Mouse (Mus musculus) neural tube, embryonic 14.5 days (tissue): ENCODE measurements around the gene 0610012G03Rik. TPM values are rescaled to one million over a fixed set of nuclear protein-coding genes. Genes with fewer than 3 reads are reported as not detected.

ENCODE experiments used
- ATAC-seq: fragments of 200-750 bp; cut with Nextera tagmentation; 2 replicates; pipeline ENCODE4 v1.8.0; 2017; ENCODE audit warnings: low read depth, mild to moderate bottlenecking, moderate TSS enrichment, moderate library complexity
- H3K27ac ChIP-seq: fragments of 300-500 bp; sonication (generic); 2 replicates; pipeline ENCODE4 v1.5.1; 2014; ENCODE audit warnings: low read depth, mild to moderate bottlenecking, control low read depth, low read length, moderate library complexity, mixed read lengths
- H3K27me3 ChIP-seq: fragments of 300-500 bp; sonication (generic); 2 replicates; pipeline ENCODE4 v1.6.1; 2014; ENCODE audit warnings: low read length; ENCODE audit not compliant: control insufficient read depth, insufficient read depth
- H3K36me3 ChIP-seq: fragments of 300-500 bp; sonication (generic); 2 replicates; pipeline ENCODE4 v1.6.1; 2014; ENCODE audit warnings: low read length, mixed read lengths; ENCODE audit not compliant: control insufficient read depth, insufficient read depth
- H3K4me1 ChIP-seq: fragments of 300-500 bp; sonication (generic); 2 replicates; pipeline ENCODE4 v1.6.1; 2014; ENCODE audit warnings: low read length; ENCODE audit not compliant: control insufficient read depth, insufficient read depth
- H3K4me2 ChIP-seq: fragments of 300-500 bp; sonication (generic); 2 replicates; pipeline ENCODE4 v1.6.1; 2014; ENCODE audit warnings: mild to moderate bottlenecking, low read depth, low read length, control low read depth
- H3K4me3 ChIP-seq: fragments of 300-500 bp; sonication (generic); 2 replicates; pipeline ENCODE4 v1.5.1; 2014; ENCODE audit warnings: low read depth, low read length, control low read depth, mixed read lengths
- H3K9ac ChIP-seq: fragments of 300-500 bp; sonication (generic); replicated peaks from 2 replicates; pipeline ENCODE4 v1.6.1; 2014; ENCODE audit warnings: low read depth, mild to moderate bottlenecking, control low read depth, low read length, mixed read lengths
- H3K9me3 ChIP-seq: fragments of 300-500 bp; sonication (generic); 2 replicates; pipeline ENCODE4 v1.6.1; 2016; ENCODE audit warnings: low read length; ENCODE audit not compliant: control insufficient read depth
- WGBS: fragments of 180-500 bp; shearing (Covaris S2); extraction: QIAGEN DNeasy Blood & Tissue Kit; methylation state at CpG from one replicate; pipeline ENCODE4 v1.1.7; 2014; 5-methylcytosine and 5-hydroxymethylcytosine counted together
- polyA plus RNA-seq: library from polyadenylated mRNA; unstranded; fragments of >200 nt; fragmentation: Nextera tagmentation; extraction: Ambion mirVana; gene quantifications from 2 replicates; pipeline ENCODE4 v1.2.1, GENCODE M21; 2014

0610012G03Rik gene
- polyA plus RNA-seq, 1 experiment from 2014 or later, result 124 TPM

- H3K4me1 ChIP-seq, result no peaks in the 10 kb centered on the region
- H3K27ac ChIP-seq, result no peak overlapping the region
- H3K9me3 ChIP-seq, result no peaks in the 10 kb centered on the region
- no peak overlapping the region for H3K4me2 ChIP-seq
- H3K36me3 ChIP-seq, result no peaks in the 10 kb centered on the region
- 86% methylated on average over 6 of the region's 6 CpGs for WGBS
- no peaks in the 10 kb centered on the region for H3K27me3 ChIP-seq
- H3K4me3 ChIP-seq, result no peak overlapping the region
- no peak for ATAC-seq
- no peak overlapping the region for H3K9ac ChIP-seq
These were observed 22.2 kb downstream of the 0610012G03Rik start for GRCm38 (mm10) chr16:31926091-31926490.

GRCm38 (mm10) chr16:31924368-31924767 is 23.9 kb downstream of the 0610012G03Rik start:
- ATAC-seq, result no peak
- Histone ChIP-seq H3K27ac (no peak overlapping the region), H3K4me2 (no peak overlapping the region), H3K4me3 (no peak overlapping the region), H3K36me3 (no peaks in the 10 kb centered on the region), H3K27me3 (no peaks in the 10 kb centered on the region), H3K9me3 (no peaks in the 10 kb centered on the region), H3K4me1 (no peaks in the 10 kb centered on the region), H3K9ac (no peak overlapping the region)
- WGBS, result 87% methylated on average over 6 of the region's 6 CpGs

GRCm38 (mm10) chr16:31918248-31918724 is 30.0 kb downstream of the 0610012G03Rik start:
- H3K9ac ChIP-seq, result peak overlapping the region; percentile 37; the same call in 1 of the 2 replicates

GRCm38 (mm10) chr16:31917776-31918175 is 30.5 kb downstream of the 0610012G03Rik start:
- Histone ChIP-seq H3K27ac (no peak overlapping the region), H3K9ac (0 out of 2 replicates have a peak overlapping the region, but pooled peaks have one; percentile 37), H3K4me3 (no peak overlapping the region), H3K4me1 (no peaks in the 10 kb centered on the region), H3K27me3 (no peaks in the 10 kb centered on the region), H3K9me3 (no peaks in the 10 kb centered on the region), H3K36me3 (no peaks in the 10 kb centered on the region), H3K4me2 (no peak overlapping the region)
- 78% methylated on average over 11 of the region's 11 CpGs for WGBS
- ATAC-seq, result no peak

More at GRCm38 (mm10) chr16:31918248-31918724, 30.0 kb downstream of the 0610012G03Rik start:
- H3K4me1 ChIP-seq, result no peaks in the 10 kb centered on the region
- H3K4me3 ChIP-seq, result no peak overlapping the region
- no peaks in the 10 kb centered on the region for H3K9me3 ChIP-seq
- no peaks in the 10 kb centered on the region for H3K36me3 ChIP-seq
- peak; percentile 66; the same call in 1 of the 2 replicates for ATAC-seq
- 0 out of 2 replicates have a peak overlapping the region, but pooled peaks have one; percentile 24 for H3K4me2 ChIP-seq
- WGBS, result 3% methylated on average over 14 of the region's 14 CpGs
- no peaks in the 10 kb centered on the region for H3K27me3 ChIP-seq
- H3K27ac ChIP-seq, result no peak overlapping the region

GRCm38 (mm10) chr16:31910281-31910847 is 37.9 kb downstream of the 0610012G03Rik start:
- no peaks in the 10 kb centered on the region for H3K27me3 ChIP-seq
- no peak overlapping the region for H3K27ac ChIP-seq
- ATAC-seq, result no peak
- H3K36me3 ChIP-seq, result no peaks in the 10 kb centered on the region
- 0 out of 2 replicates have a peak, but pooled peaks cover 9% of the 10 kb centered on the region for H3K4me1 ChIP-seq
- H3K9me3 ChIP-seq, result no peaks in the 10 kb centered on the region
- no peak overlapping the region for H3K4me3 ChIP-seq
- 77% methylated on average over 10 of the region's 10 CpGs for WGBS
- H3K4me2 ChIP-seq, result no peak overlapping the region
- no peak overlapping the region for H3K9ac ChIP-seq

- Histone ChIP-seq H3K4me2 (no peak overlapping the region), H3K27ac (no peak overlapping the region), H3K9me3 (no peaks in the 10 kb centered on the region), H3K27me3 (no peaks in the 10 kb centered on the region), H3K36me3 (no peaks in the 10 kb centered on the region), H3K4me3 (no peak overlapping the region), H3K4me1 (0 out of 2 replicates have a peak, but pooled peaks cover 9% of the 10 kb centered on the region), H3K9ac (no peak overlapping the region)
- no peak for ATAC-seq
- WGBS, result 66% methylated on average over 11 of the region's 11 CpGs
These were observed 39.3 kb downstream of the 0610012G03Rik start for GRCm38 (mm10) chr16:31908959-31909358.

- Histone ChIP-seq H3K4me1 (0 out of 2 replicates have a peak, but pooled peaks cover 9% of the 10 kb centered on the region), H3K4me2 (peak overlapping the region; percentile 31; the same call in 1 of the 2 replicates), H3K9ac (no peak overlapping the region), H3K36me3 (no peaks in the 10 kb centered on the region), H3K4me3 (no peak overlapping the region), H3K9me3 (no peaks in the 10 kb centered on the region), H3K27ac (no peak overlapping the region), H3K27me3 (no peaks in the 10 kb centered on the region)
- ATAC-seq, result peak; percentile 44; the same call in 1 of the 2 replicates
- 14% methylated on average over 9 of the region's 9 CpGs for WGBS
These were observed 41.4 kb downstream of the 0610012G03Rik start for GRCm38 (mm10) chr16:31906896-31907295.

GRCm38 (mm10) chr16:31905891-31906825 is 42.1 kb downstream of the 0610012G03Rik start:
- H3K9ac ChIP-seq, result 0 out of 2 replicates have a peak overlapping the region, but pooled peaks have one; percentile 11
- ATAC-seq, result peak; percentile 34; the same call in 1 of the 2 replicates
- H3K27me3 ChIP-seq, result no peaks in the 10 kb centered on the region
- no peaks in the 10 kb centered on the region for H3K36me3 ChIP-seq
- H3K9me3 ChIP-seq, result no peaks in the 10 kb centered on the region
- WGBS, result 44% methylated on average over 20 of the region's 20 CpGs
- H3K4me3 ChIP-seq, result no peak overlapping the region
- H3K4me1 ChIP-seq, result 0 out of 2 replicates have a peak, but pooled peaks cover 9% of the 10 kb centered on the region
- 0 out of 2 replicates have a peak overlapping the region, but pooled peaks have one; percentile 31 for H3K4me2 ChIP-seq
- H3K27ac ChIP-seq, result no peak overlapping the region
